In genomic region chr17:32904414-32904813, GRCm38 (mm10) we compare ENCODE assay signal across 12 mouse cellular contexts. TPM values are rescaled to one million over a fixed set of nuclear protein-coding genes. Genes with fewer than 3 reads are reported as not detected.
DNase-seq lines count a peak whose midpoint lies in the region; ATAC-seq and TF ChIP-seq lines count a peak whose summit lies in the region.
"Had no signal": no experiment of that assay in that cellular context is flagged by ENCODE, and none has a peak within 500 bp of the region (broad histone marks: within the 10 kb centered on the region; RNA-seq: fewer than 3 reads in every experiment).

No protein-coding gene starts in this region.

- no peak overlapping the region for H3K4me3 ChIP-seq in forebrain, postnatal 0 days (ENCODE audit: low read depth, low read length)
- H3K4me3 ChIP-seq in forebrain, embryonic 10.5 days = no peak overlapping the region
- no peak overlapping the region for H3K4me3 ChIP-seq in lung, postnatal 0 days (ENCODE audit: low read depth, low read length)
- H3K4me3 ChIP-seq: heart, embryonic 15.5 days; limb, embryonic 12.5 days; midbrain, embryonic 12.5 days had no signal

- H3K4me1 ChIP-seq in forebrain, postnatal 0 days (ENCODE audit: insufficient read depth) = no peaks in the 10 kb centered on the region
- H3K4me1 ChIP-seq in forebrain, embryonic 10.5 days = no peaks in the 10 kb centered on the region
- H3K4me1 ChIP-seq in lung, postnatal 0 days (ENCODE audit: insufficient read depth, low read depth, low read length) = no peaks in the 10 kb centered on the region
- H3K4me1 ChIP-seq: limb, embryonic 12.5 days; midbrain, embryonic 12.5 days had no signal

- no peak overlapping the region for H3K27ac ChIP-seq in forebrain, postnatal 0 days (ENCODE audit: low read depth, low read length)
- no peak overlapping the region for H3K27ac ChIP-seq in forebrain, embryonic 10.5 days
- no peak overlapping the region for H3K27ac ChIP-seq in lung, postnatal 0 days (ENCODE audit: low read length)
- H3K27ac ChIP-seq: heart, embryonic 15.5 days; limb, embryonic 12.5 days; midbrain, embryonic 12.5 days had no signal

- H3K4me2 ChIP-seq in forebrain, postnatal 0 days (ENCODE audit: low read depth) = no peak overlapping the region
- no peak overlapping the region for H3K4me2 ChIP-seq in lung, postnatal 0 days (replicated peaks; ENCODE audit: low read depth, low read length)
- H3K4me2 ChIP-seq: midbrain, embryonic 12.5 days had no signal

- H3K36me3 ChIP-seq in forebrain, postnatal 0 days (ENCODE audit: insufficient read depth) = no peaks in the 10 kb centered on the region
- no peaks in the 10 kb centered on the region for H3K36me3 ChIP-seq in forebrain, embryonic 10.5 days (replicated peaks)
- H3K36me3 ChIP-seq in lung, postnatal 0 days (ENCODE audit: insufficient read depth, low read length) = no peaks in the 10 kb centered on the region
- H3K36me3 ChIP-seq in splenic B cell, adult 2 months (ENCODE audit: control insufficient read depth, insufficient read depth, low read length, poor library complexity, severe bottlenecking) = no peaks in the 10 kb centered on the region
- H3K36me3 ChIP-seq: heart, embryonic 15.5 days; limb, embryonic 12.5 days; midbrain, embryonic 12.5 days had no signal

- H3K9ac ChIP-seq in forebrain, postnatal 0 days = no peak overlapping the region
- no peak overlapping the region for H3K9ac ChIP-seq in lung, postnatal 0 days (replicated peaks; ENCODE audit: low read depth)
- H3K9ac ChIP-seq: heart, embryonic 15.5 days; limb, embryonic 12.5 days; midbrain, embryonic 12.5 days had no signal

- DNase-seq in forebrain, postnatal 0 days = no peak
- DNase-seq in forebrain, embryonic 10.5 days (ENCODE audit: extremely low spot score, low spot score) = no peak
- DNase-seq in lung, postnatal 0 days (ENCODE audit: low spot score) = no peak
- DNase-seq in lung, postnatal 25 days (ENCODE audit: low spot score) = no peak
- DNase-seq in ZHBTc4 (ENCODE audit: low read depth, low spot score) = peak; percentile 54
- DNase-seq in splenic B cell, adult 2 months (ENCODE audit: low read depth, low spot score) = peak; percentile 56
- DNase-seq in urinary bladder, postnatal 14 days (ENCODE audit: low spot score) = no peak
- DNase-seq in urinary bladder, adult 18-20 months (ENCODE audit: low spot score in 2 of 2) = no peak

- H3K9me3 ChIP-seq in forebrain, postnatal 0 days (ENCODE audit: low read length) = no peaks in the 10 kb centered on the region
- H3K9me3 ChIP-seq in forebrain, embryonic 10.5 days = no peaks in the 10 kb centered on the region
- no peaks in the 10 kb centered on the region for H3K9me3 ChIP-seq in lung, postnatal 0 days (ENCODE audit: low read length)
- H3K9me3 ChIP-seq: heart, embryonic 15.5 days; limb, embryonic 12.5 days; midbrain, embryonic 12.5 days had no signal

- TF ChIP-seq CTCF in forebrain, postnatal 0 days (IDR thresholded peaks at IDR 0.05; ENCODE audit: low read depth) = peak; percentile 52
- peak; percentile 59 for TF ChIP-seq CTCF in lung, postnatal 0 days (IDR thresholded peaks at IDR 0.05)

- no peak for TF ChIP-seq EP300 in lung, postnatal 0 days (IDR thresholded peaks at IDR 0.05)

- 70% methylated on average over 2 of the region's 2 CpGs for WGBS in forebrain, postnatal 0 days
- WGBS in forebrain, embryonic 10.5 days = 72% methylated on average over 2 of the region's 2 CpGs
- 47% methylated on average over 2 of the region's 2 CpGs for WGBS in lung, postnatal 0 days

- no peak for ATAC-seq in forebrain, postnatal 0 days
- no peak for ATAC-seq in lung, postnatal 0 days

- no peaks in the 10 kb centered on the region for H3K27me3 ChIP-seq in forebrain, postnatal 0 days (ENCODE audit: insufficient read depth, low read length)
- H3K27me3 ChIP-seq in forebrain, embryonic 10.5 days (ENCODE audit: poor library complexity, severe bottlenecking) = peaks cover 9% of the 10 kb centered on the region
- H3K27me3 ChIP-seq in lung, postnatal 0 days (replicated peaks; ENCODE audit: insufficient read depth, low read length) = no peaks in the 10 kb centered on the region
- H3K27me3 ChIP-seq in splenic B cell, adult 2 months (ENCODE audit: control insufficient read depth, insufficient read depth, low read length, poor library complexity, severe bottlenecking) = no peaks in the 10 kb centered on the region

RNA-seq across cellular contexts. Expression of gene Cyp4f14, which starts 12.7 kb away (rescaled TPM):
- 0.31 and 0.62 TPM in 2 replicates for total RNA-seq in forebrain, postnatal 0 days (2014; rRNA removed)
- polyA plus RNA-seq in forebrain, postnatal 0 days (2015; fragmentation: Nextera tagmentation; extraction: Ambion mirVana) = 0.38 and 0.48 TPM in 2 replicates
- polyA plus RNA-seq in forebrain, embryonic 10.5 days (2016; fragmentation: Nextera tagmentation; extraction: Ambion mirVana) = not detected in 2 replicates
- polyA plus RNA-seq in lung, postnatal 0 days (2015; fragmentation: Nextera tagmentation; extraction: Ambion mirVana) = not detected in 2 replicates
- polyA plus RNA-seq: heart, embryonic 15.5 days; kidney, embryonic 14.5 days; limb, embryonic 12.5 days; midbrain, embryonic 12.5 days had no signal

RNA-seq across cellular contexts. Expression of gene Zfp870, which starts 13.0 kb away (rescaled TPM):
- total RNA-seq in forebrain, postnatal 0 days (2014; rRNA removed) = 9.1 and 9.3 TPM in 2 replicates
- polyA plus RNA-seq in forebrain, postnatal 0 days (2015; fragmentation: Nextera tagmentation; extraction: Ambion mirVana) = 4.4 and 5.2 TPM in 2 replicates
- 7.4 and 8.6 TPM in 2 replicates for polyA plus RNA-seq in forebrain, embryonic 10.5 days (2016; fragmentation: Nextera tagmentation; extraction: Ambion mirVana)
- 3.9 and 4.9 TPM in 2 replicates for polyA plus RNA-seq in lung, postnatal 0 days (2015; fragmentation: Nextera tagmentation; extraction: Ambion mirVana)

RNA-seq across cellular contexts. Expression of gene Cyp4f13, which starts 42.8 kb away (rescaled TPM):
- 6.9 and 7.1 TPM in 2 replicates for total RNA-seq in forebrain, postnatal 0 days (2014; rRNA removed)
- 6.9 and 7.8 TPM in 2 replicates for polyA plus RNA-seq in forebrain, postnatal 0 days (2015; fragmentation: Nextera tagmentation; extraction: Ambion mirVana)
- polyA plus RNA-seq in forebrain, embryonic 10.5 days (2016; fragmentation: Nextera tagmentation; extraction: Ambion mirVana) = 1.8 and 1.9 TPM in 2 replicates
- polyA plus RNA-seq in lung, postnatal 0 days (2015; fragmentation: Nextera tagmentation; extraction: Ambion mirVana) = 20.8 and 22.0 TPM in 2 replicates

Comparison
In these comparisons a context has a peak if more than half of its experiments do, and no peak if none do; other contexts are left out.
1. DNase-seq: peak in ZHBTc4 (single experiment) and splenic B cell, adult 2 months (single experiment); none in forebrain, postnatal 0 days (single experiment), forebrain, embryonic 10.5 days (single experiment), lung, postnatal 0 days (single experiment), lung, postnatal 25 days (single experiment), urinary bladder, postnatal 14 days (single experiment) and urinary bladder, adult 18-20 months (0 of 2).